Mouse (Mus musculus): ENCODE results near the gene 9130204L05Rik.

Gene 9130204L05Rik

DNA sequence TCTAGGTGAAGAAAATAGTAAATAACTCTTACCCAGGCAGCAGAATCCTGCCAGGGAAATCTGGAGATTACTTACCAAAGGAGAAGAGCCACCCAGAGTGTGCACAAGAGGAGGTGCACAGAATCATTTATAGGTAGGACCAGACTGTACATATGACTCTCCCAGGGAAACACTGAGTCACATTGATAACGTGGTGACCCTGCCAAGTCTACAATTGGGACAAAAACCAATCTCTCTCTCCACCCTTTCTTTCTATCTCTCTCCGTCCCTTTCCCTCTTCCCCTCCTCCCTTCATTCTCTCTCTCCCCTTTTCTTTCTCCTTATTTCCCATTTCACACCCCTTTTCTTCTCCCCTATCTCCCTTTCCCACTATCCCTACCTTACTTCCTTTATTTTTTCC is at the start of gene 9130204L05Rik:
9130204L05Rik (minus strand) TSS at position 101 of the 400 bp plus-strand sequence.
- no peak for DNase-seq

DNA sequence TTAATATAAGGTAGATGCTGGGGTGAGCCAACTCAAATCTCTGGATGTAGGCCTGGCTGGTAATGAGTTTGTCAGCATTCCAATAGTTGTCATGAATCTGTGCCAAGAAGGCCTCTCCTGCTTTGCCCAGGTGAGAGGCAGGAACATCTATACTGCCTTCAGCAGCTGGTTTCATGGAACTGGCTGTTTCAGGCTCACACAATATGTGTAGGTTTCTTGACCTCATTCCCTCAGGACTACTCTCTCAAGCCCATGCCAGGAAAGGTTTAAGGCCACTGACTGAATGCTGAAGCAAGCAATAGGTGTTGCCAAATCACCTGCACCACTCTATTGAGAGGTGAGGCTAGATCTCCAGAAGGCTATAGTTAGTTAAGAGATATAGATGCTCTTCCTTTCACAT is 18.1 kb upstream of the 9130204L05Rik start:
- no peak for DNase-seq

DNA sequence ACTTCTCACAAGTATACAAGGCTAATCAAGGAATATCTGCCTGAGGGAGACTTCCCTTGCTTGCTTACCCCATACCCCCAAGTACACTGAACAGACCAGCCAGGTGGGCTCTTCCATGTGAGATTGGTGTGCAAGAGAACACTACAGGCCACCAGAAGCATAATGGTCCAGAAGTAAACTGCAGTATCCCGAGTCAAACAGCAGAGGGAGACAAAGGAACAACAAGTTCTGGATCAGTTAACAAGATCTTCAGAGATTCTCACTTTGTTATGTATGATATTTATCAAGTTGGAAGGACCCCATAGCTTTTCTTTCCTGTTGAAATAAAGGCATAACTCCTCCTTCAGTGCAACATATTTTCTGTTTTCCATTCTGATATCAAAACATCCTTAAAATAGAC is 31.4 kb downstream of the 9130204L05Rik start:
- DNase-seq = no peak

DNA sequence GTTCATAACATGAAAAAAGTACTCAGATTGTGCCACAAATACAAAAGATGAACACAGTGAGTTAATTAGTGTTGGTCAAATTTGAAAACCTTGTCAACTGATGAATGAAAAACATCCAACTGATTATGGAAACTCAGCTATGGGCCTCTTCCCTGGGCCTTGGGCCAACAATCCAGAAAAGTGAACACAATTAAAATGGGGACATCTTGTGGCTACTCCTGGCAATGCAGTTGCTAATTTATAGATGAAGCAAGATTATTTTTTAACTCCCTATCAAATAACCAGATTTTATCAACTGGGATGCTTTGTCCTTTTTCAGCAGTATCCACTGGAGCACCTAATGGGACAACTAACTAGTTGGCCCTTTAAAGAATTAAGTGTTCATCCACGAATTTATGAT is 37.9 kb downstream of the 9130204L05Rik start:
- DNase-seq = no peak

All from thymus, postnatal 14 days (tissue).